Mouse (Mus musculus) cerebellum, postnatal 10 days (tissue): ENCODE measurements at regions not wholly inside any gene's neighbourhood (a gene's known extent, or its start where the extent isn't known, plus 50 kb on each side); places are given as distances from the start of the nearest gene placed in this dataset.

ENCODE experiments used
- DNase-seq, 2 experiments: peaks; one replicate each; pipeline ENCODE4 v3.0.0; 2021; ENCODE audit warnings: mixed read lengths in 2 of 2

DNA sequence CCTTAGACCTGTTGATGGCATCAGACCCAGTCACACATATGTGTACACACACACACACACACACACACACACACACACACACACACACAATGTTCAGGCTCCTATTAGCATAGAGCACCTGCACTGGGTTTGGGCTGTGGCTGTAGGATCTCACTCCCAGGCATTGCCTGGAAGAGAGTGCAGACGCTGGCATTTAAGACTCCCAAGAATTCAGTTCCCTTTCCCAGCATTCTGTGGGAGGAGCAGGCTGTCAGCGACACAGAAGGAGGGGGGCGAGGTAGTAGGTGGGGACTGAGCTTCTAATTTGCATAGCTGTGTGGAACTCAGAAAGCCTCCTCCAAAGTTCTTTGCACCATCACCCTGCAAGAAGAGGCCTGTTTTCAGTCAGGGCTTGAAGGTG, 374.2 kb upstream of the Fam49b start:
- no peak for DNase-seq

DNA sequence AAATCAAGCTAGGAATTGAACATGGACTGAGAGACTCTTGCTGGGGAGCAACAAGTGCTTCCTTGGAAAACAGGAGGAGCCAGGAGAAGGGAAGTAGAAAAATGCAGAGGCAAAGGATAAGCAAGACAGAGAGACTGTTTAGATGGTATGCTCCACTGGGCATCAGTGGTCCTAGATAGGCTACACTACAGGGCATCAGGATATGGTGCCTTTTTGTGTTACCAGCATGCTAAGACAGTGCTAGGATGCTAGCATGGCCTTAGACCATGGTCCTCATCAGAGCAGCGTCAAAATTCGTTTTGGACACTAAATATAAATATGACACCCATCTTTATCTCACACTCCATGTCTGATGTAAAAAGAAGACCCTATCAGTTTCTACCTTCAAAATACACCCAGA, 374.6 kb upstream of the Fam49b start:
- no peak for DNase-seq

DNA sequence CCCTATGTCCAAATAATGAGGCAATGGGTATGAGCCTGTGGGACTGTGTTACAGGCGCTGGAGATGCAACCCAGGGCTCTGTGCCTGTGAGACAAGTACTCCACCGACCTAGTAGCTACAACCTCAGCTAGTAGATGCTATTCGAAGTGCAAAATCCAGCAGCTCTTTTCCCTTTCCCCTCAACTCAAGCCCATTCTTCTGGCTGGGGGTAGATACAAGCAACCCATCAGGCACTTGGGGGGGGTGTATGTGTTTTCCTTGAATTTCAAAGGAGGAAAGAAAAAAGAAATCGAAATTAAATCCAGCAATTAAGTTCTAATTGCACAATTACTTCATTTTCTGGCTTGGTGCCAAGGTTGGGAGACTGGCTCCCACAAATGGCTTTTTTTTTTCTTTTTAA, 372.4 kb upstream of the Gm21798 start:
- peak; percentile 13 to 39 for DNase-seq

DNA sequence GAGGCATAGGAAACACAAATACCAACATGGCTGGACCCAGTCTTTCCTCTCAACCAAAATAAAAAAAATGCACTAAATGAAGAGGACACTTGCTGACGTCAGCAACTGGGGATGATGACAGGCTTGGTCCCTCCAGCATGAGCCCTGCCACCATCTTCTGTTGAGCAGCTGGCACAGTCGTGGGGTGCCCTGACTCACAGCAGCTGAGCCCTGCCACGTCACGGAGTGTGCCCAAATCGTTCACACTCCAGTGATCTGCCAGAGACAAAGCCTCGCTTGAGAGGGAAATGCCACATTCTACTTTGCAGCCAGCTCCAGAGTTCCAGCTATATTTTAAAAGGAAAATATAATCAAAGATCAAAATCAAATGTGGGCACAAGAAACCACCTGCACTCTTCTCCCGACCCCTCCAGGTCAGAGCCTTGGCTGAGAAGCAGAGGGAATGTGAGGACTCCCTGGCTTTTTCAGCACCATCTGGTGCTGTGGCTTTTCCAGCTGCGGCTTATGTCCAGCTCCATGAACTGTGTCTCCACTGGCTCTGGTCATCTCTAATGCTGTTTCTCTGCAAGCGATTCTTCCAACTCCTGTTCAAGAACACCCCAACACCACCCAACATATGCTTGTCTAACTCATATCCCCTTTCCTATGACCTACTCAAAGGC, 371.0 kb upstream of the Gm21798 start:
- DNase-seq, result peak; percentile 86 to 89

DNA sequence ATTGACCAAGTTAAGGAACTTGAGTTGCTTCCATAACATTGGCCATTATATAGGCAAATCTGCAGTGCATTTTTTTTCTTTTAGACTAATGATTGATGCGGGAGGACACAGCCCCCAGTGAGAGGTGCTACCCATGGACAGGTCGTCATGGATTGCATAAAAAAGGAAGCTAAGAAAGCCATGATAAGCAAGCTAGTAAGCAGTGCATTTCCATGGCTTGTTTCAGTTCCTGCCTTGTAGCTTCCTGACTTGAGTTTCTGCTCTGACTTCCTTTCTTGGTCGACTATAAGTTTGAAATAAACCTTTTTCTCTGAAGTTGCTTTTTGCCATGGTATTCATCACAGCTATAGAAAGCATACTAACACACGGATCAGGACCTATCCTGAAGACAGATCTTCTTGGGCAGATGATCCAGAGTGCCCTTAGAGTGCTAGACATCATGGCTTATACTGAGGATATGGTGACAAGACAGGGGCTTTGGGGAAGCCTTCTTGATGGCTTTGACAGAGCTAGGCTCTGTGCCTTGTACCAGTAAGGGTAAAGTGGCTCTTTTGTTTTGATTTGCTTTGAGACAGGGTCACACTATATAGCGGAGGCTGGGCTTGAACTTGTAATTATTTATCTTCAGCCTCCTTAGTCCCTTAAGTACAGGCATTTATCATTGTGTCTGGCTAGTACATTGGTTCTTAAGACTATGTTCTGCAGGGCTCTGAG, 370.1 kb upstream of the Gm21798 start:
- no peak for DNase-seq

DNA sequence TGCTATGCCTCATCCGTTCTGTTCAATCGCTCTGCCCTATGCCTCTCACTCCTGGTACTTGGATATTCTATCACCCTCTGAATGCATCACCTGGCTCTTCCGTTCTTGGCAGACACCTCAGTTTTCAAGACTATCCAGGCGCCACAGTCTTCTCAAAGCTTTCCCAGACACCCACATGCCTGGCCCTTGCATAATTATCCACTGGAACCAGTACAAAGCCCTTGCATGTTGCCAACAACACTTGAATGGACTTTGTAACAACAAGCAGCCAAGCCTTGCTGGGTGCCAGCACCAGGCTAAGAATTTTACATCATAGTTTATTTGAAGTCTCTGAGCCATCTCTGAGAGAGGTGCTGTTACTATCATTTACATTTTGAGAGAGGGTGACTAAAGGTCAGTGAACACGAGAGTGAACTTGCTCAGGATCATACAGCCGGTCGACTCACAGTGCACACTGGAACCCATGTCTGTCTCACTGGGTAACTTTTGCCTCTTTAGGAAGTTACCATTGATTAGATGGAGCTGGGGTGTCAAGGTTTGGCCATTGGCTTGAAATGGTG, 368.8 kb upstream of the Gm21798 start:
- DNase-seq, result peak; percentile 52 to 69

DNA sequence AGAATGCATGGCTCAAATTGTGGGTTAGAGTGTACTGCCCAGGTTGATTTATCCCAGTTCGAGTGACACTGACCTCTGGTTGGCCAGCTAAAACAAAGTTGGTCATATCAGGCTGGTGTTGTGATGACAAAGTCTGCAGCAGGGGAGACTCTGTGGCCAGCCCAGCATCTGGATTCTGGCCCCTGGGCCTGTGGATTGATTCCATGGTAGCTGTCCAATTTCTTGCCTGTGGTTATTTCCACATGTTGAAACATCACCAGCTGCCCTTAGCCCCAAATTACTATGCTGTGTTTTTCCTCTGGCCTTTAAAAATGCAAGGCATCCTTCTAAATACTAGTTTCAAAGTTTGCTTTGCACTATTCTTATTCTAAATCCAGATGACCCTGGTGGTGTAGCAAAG, 346.8 kb upstream of the Gm21798 start:
- no peak for DNase-seq

DNA sequence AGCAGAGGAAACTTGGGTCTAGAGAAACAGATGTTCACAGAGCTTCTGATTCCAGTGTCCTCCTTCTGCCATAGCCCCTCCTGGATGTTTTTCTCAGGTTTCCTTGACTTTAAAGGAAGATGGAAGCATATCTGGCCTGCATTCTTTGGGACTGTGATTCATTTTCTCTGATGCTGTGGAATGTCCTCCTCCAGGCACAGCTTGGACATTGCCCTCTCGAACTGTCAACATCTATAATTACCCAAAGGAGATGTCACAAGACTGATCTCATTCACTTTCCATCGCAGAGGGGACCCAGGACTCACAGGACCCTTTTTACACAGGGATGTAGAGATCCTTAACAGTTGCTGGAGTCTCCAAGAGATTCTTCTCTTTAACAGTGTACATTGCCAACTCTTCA, 345.9 kb upstream of the Gm21798 start:
- no peak for DNase-seq

DNA sequence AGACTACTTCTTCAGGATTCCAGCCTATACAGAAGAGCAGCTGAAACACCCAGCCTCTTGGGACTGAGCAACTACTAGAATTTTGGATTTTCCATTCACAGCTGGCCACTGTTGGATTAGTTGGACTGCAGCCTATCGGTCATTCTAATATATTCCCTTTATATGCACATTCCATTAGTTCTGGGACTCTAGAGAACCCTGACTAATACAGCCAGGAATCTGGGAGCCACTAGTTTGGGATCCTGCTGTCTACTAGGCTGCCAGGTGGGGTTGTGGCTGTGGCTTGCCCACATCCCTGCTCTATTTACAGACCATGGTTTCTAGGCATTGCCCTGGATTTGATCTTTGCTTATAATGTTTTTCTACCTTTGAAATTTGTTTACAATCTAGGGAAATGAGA, 343.3 kb upstream of the Gm21798 start:
- DNase-seq, result no peak

DNA sequence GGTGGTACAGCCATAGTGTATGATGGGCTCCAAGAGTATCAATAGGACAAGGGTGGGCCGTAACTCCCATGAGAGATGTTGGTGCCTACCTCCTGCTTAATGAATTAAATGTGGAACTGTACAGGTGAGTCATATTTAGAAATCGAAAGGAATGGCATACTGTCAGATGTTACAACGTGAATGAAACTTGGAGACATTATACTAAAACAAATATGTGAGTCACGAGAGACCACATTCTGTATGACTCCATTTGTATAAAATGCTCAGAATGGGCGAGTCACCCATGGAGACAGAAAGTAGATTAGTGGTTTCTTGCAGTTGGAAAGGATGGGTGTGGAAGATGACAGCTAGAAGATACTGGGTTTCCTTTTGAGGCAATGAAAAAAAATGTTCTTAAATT, 340.4 kb upstream of the Gm21798 start:
- no peak for DNase-seq

DNA sequence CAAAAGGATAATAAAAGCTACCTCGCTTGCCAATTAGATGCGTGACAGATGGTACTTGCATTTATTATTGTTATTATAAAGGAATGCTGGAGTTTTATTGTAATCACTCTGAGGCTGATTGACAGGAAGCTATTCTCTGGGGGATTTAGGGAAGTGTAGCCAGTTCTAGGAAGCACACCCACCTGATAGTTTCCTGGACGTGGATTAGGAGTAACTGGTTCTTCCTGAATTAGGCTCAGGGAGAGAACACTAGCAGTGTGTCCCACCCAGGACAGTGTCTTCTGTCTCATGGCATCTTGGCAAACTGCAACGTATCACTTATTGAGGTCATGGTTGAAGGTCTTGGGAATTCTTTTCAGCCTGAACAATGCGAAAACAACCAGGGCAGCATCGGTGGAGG, 336.9 kb upstream of the Gm21798 start:
- DNase-seq, result no peak

DNA sequence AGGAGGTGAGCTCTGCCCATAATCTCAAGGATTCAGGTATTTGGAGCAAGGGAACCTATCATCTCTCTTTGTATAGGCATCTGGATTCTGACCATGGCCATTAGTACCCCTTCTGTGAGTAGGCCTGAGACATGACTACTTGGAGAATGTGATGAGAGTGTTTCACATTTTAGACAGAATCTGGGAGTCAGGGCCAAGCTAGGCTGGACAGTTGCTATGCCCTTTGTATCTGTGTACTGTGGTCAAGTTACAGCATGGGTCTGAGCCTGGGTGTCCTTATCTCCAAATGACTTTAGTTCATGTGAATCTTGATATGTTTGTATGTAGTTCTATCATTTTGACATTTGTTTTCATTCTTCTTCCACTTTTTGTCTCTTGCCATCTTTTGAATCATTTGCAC, 336.3 kb upstream of the Gm21798 start:
- no peak for DNase-seq

DNA sequence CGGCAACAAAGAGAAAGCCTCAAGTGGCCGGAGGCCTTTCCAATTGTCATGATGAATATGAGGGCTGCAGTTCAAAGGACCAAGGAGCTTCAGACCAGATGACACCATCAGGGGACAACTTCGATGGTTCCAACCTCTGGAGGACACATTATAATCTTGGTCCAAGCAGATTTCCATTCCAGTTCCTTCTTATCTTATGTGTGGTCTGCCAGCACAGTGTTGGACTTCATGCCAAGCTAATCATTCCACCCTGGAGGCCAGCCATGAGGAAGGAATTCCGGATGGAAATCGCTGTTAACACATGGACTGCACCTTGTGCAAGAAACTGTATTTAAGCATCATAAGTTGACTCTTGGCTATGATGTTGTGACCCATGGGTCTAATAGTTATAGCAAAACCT, 334.5 kb upstream of the Gm21798 start:
- DNase-seq, result peak; percentile 48 to 59

DNA sequence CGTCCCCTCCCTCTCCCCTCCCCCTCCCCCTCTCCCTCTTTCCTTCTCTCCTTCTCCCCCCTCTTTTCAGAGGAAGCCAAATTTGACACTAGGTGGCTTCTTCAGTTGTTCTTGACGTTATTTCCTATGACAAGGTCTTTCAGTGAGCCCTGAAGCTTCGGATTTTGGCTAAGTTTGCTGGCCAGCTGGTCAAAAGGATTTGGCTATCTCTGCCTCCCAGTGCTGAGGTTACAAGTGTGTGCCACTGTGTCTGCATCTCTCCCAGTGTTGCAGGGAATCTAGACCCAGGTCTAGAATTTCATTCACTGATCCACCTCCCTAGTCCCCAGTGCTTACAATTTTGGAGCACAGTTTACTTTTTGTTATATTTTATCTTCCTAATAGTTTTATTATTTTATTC, 329.7 kb upstream of the Gm21798 start:
- peak; percentile 62 to 66 for DNase-seq

DNA sequence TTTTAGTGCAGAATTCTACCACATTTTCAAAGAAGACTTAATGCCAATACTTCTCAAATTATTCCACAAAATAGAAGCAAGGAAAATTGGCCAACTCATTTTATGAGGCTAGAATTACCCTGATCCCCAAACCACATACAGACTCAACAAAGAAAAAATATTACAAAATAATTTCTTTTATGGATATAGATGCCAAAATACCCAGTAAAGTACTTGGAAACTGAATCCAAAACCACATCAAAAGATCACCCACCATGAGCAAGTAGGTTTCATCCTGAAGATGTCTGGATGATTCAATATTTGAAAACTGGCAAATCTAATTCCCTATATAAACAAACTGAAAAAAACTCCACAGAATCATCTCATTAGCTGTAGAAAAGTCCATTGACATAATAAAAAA, 316.7 kb upstream of the Gm21798 start:
- no peak for DNase-seq

DNA sequence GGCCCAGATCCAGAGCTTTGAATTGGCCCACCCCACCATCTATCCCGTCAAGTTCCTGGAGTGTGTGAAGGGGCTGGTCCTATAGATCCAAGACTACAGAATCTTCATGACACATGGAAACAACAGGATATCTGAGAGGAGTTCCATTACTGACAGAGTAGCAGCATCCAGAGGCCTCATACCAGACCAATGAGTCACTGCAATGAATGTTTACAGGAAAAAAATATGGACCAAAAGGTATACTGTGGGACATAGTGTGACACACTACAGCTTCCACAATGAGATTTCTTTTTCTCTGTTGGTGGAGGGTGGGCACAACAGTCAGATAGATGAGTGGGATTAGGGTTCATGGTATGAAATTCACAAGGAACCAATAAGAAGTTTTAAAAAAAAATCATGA, 316.0 kb upstream of the Gm21798 start:
- no peak for DNase-seq

DNA sequence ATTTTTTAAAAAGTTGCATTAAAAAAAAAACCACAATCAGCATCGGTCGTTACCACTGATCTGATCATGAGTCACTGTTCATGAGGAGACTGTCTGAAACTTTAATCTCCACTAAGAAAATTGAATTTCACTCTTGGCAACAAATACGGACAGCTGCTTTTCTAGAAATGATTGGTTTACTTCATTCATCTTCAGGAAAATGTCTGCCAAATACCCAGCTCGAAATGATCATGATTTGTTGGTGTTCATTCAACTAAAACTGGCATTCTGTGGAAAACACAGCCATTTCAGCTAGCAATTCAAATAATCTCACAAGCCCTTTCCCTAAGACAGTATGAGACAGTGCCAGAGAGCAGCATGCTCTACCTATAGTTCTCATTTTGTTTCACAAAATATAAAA, 312.7 kb upstream of the Gm21798 start:
- no peak for DNase-seq

DNA sequence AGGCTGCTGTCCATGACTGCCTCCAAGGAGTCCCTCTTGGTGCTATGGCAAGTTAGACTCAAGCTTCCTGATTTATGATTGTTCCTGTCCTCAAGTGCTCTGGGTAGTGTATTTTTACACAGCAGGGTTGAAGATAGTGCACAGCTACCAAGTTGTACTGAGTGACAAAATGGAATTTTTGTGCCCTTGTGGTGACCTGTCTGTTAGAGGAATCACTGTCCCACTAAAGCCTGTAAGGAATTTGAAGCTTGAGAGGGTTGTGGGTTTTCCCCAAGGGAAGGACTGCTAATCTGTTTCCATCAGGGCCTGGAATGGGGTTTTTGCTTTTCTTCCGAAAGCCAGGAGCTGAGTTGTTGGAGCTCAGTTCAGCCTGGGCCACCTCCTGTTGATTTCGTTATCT, 306.8 kb upstream of the Gm21798 start:
- no peak for DNase-seq

DNA sequence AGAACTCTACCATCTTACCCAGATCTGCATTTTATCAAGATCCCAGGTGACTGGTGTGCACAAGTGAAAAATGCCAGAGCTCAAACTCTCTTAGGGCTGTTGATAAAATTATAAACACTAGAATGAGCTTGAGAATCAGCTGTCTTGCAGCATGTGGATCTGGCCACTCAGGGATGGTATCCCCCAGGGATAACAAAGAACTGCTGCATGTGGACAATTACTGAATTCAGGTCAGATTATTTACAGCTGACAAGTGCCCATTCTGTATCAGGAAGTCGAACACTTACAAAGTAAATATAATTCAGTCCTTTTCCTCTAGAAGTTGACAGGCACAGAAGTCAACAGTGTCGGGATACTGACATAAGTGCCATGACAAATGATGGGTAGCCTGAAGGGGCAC, 306.3 kb upstream of the Gm21798 start:
- no peak for DNase-seq

DNA sequence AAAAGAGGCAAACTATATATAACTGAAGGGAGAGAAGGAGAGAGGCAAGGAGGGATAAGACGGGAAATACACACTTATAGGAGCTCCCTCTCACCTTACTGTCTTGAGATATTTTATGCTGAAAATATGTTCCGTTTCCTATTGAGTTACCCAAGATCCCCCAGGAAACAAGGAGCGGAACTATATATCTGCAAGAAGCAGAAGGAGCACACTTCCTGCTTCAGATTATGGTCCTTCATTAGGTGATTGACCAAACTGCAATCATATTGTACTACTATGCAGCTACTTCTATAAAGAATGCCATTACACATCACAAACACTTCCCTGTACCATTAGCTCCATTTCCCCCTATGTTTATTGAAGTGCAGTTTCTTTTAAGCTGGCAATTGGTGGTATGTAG, 304.9 kb upstream of the Gm21798 start:
- no peak for DNase-seq

DNA sequence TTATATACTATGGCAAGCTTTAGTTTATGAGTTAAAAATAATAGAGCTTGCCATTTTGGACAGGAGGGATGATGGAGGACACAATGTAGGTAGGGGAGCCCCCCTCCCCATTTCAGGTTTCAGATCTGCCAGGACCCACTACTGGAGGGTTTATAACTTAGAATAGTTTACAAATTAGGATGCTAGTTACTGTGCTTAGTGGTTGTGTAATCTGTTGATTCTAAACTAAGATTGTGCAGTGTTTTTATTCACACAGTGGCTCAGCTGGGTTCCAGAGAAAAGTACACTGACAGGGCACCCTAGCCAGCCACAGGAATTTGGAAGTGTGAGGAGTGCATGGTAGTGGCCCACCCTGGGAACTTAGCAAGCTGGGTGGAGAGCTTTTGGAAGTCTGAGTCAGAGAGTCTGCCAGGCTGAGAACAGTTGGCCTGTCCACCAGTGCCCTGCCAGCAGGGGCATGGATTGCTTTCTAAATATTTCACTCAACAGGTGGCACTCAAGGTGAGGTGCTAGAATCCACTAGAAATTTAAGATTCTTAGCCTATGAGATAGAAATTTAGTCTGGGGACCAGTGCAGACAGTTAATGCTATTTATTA, 303.9 kb upstream of the Gm21798 start:
- no peak for DNase-seq

DNA sequence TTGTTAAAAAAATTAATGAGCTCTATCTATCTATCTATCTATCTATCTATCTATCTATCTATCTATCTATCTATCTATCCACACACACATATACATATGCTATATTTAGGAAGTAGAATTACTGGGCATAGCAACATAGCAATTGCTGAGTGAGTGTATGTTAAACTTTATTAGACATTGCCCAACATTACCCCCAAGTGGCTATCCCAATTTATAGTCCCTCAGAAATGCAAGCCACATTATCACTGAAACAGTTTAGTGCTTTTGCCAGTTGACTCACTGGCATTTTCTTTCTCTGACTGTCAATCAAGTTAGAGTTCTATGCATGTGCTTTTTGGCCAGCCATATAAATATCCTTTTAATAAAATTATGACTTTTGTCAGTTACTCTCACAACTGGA, 302.3 kb upstream of the Gm21798 start:
- no peak for DNase-seq

DNA sequence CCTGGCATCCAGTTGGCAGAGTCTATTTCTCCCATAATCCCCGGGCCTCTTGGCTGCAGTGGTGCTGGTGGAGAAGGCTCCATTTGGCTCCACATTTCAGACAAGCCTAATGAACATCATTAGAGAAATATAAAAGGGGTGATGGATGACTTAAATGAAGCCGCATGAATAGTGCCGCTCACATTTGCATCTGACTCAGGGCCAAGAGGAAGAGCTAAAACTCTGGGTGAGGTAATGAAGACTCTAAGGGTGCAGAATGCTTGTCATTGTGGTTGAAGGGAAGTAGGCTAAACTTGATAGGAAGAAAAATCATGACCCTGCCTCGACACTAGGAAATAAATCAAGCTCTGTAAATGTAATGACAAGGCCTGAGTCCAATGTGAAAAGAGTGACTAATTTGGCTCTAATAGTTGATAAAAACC, 298.3 kb upstream of the Gm21798 start:
- DNase-seq, result peak; percentile 38 to 59

DNA sequence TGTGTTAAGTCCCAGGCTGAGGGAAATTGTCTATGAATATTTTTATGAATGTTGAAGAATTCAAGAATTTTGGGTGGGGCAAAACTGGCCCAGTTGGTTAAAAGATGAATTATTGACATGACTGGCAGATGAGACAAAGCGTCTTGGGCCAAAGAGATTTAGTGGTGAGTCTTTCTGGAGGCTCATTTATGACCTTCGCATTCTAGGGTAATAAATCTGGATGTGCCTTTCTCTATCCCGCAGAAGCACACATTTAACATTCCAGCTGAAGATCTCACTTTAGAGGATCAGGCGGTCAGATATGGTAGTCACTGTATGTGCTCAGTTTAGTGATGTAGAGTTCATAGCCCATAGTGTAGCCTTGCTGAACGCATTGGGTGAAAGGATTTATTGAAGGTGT, 296.9 kb upstream of the Gm21798 start:
- no peak for DNase-seq
